Mouse (Mus musculus): ENCODE measurements around the gene Kcna4.

DNA sequence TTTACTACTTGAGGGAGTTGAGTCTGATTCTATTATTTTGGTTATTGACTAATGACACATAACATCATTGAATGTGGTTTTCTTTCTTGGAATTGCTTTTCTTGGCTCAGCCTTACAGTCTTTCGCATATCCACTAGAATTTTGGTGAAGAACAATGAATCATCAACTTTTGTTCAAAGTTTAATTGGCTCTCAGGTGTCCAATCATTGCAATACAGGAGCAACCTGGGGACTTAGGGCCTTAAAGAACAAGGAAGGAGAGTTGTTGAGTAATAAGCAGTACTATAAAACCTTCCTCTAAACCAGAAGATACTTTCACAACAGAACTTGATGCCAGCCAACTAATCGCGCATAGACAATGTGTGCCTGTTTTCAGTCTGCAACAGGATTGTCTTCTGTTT is 36.8 kb downstream of the Kcna4 start:
- TF ChIP-seq POLR2A (IDR thresholded peaks at IDR 0.05; ENCODE audit: extremely low read depth, insufficient read depth, low read length), result no peak
- TF ChIP-seq CTCF (IDR thresholded peaks at IDR 0.05; ENCODE audit: extremely low read depth, insufficient read depth, low read length), result no peak
